Mouse (Mus musculus) megakaryocyte progenitor cell, adult 5-6 weeks (primary cell): ENCODE data around the gene Serpinb6d. TPM values are rescaled to one million over a fixed set of nuclear protein-coding genes. Genes with fewer than 3 reads are reported as not detected.

Experiments used
- ATAC-seq: replicated peaks from 2 replicates; pipeline ENCODE4 v1.8.0; 2016; ENCODE audit warnings: mild to moderate bottlenecking, moderate TSS enrichment, inconsistent platforms; ENCODE audit not compliant: poor library complexity
- total RNA-seq, 2 experiments: library from RNA; stranded (forward) in 1 of 2; stranded (reverse) in 1 of 2; fragments of 157-497, 149-512 nt in 1 of 2; fragments of 200-1000 nt in 1 of 2; gene quantifications; 2 replicates each; pipeline versions ENCODE4 v1.2.3 to v1.2.4; 2015 to 2017

Serpinb6d gene
- not detected in 2 replicates for total RNA-seq (2015)
- total RNA-seq (2017): not detected in 2 replicates

DNA sequence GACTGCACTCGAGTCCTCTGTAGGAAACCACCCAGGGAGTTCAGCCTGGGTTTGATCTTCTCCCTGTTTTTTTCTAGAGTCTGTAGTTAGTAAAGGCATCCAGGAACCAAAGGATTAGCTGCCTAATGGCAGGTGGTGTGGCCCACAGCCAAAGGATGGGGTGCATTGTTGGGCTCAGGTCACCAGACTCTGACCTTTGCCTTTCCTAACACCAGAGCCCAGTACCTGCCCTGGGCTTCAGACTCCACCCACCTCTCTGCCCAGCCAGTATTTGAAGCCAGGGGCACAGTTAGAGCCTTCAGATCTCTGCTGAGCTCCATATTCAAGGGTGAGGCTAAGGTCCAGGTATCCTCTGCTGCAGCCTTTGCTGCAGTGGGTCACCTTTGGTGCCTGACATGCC lies at the start of gene Serpinb6d:
Serpinb6d (plus strand) TSS at position 301 of the 400 bp plus-strand sequence.
- no peak for ATAC-seq

- no peak for ATAC-seq
Observed at GRCm38 (mm10) chr13:33622921-33623320, 38.3 kb upstream of the Serpinb6d start.

GRCm38 (mm10) chr13:33642540-33642939 lies 18.7 kb upstream of the Serpinb6d start:
- ATAC-seq: no peak

GRCm38 (mm10) chr13:33662550-33662949 lies 1.3 kb downstream of the Serpinb6d start:
- no peak for ATAC-seq

DNA sequence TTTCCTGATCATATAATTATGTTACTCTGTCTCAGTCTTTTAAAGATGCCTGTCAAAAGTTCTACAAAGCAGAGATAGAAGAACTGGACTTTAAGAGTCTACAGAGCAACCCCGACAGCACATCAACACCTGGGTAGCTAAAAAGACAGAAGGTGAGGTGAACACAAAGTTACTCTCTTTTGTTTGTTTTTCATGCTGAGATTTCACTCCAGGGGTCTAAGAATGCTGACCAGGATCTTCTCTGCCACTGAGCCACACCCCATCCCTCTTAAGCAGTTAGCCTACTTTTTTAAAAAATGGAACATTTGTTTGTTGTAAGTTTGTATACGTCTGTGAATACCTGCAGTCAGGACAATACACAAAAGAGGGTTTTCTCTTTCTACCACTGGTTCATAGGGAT lies 59.1 kb downstream of the Serpinb6d start:
- no peak for ATAC-seq

Other genes starting within 250 kb of the Serpinb6d start
- gene Serpinb9g, start 176.6 kb upstream of the Serpinb6d start, total RNA-seq (2015): not detected in 2 replicates
- gene Serpinb9g, start 176.6 kb upstream of the Serpinb6d start, total RNA-seq (2017): not detected in 2 replicates
- not detected in 2 replicates for gene Serpinb6e, start 182.0 kb downstream of the Serpinb6d start, total RNA-seq (2015)
- not detected in 2 replicates for gene Serpinb6e, start 182.0 kb downstream of the Serpinb6d start, total RNA-seq (2017)
- gene Serpinb6c, start 244.3 kb downstream of the Serpinb6d start, total RNA-seq (2015): not detected in 2 replicates
- gene Serpinb6c, start 244.3 kb downstream of the Serpinb6d start, total RNA-seq (2017): not detected in 2 replicates